Mouse (Mus musculus): ENCODE data around the gene Cit. TPM values are rescaled to one million over a fixed set of nuclear protein-coding genes. Genes with fewer than 3 reads are reported as not detected.

The Cit gene
- polyA plus RNA-seq, 1 experiment from 2014 or later = 18.7 TPM

DNA sequence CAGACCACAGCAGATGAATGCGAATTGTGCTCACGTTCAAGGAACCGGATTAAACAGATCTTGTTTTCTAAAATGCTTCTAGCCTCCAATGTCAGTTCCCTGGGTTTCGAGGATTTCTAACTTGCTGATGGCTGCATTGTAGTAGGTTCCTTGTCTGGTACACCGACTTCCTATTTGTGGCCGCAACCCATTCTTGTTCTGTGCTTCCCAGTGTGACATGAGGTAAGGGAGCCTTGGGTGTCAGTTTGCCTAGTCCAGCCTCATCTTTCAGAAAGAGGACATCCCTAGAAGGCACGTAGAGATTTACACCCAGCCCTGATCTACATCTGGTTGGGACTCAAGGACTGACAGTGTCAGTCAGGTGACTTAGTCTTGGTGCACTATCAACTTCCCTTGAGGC, 166.6 kb downstream of the Cit start:
- Histone ChIP-seq H3K9me3 (no peaks in the 10 kb centered on the region), H3K27me3 (replicated peaks) (no peaks in the 10 kb centered on the region), H3K4me1 (no peaks in the 10 kb centered on the region), H3K4me2 (no peak overlapping the region), H3K4me3 (no peak overlapping the region), H3K9ac (no peak overlapping the region), H3K27ac (replicated peaks) (no peak overlapping the region), H3K36me3 (peaks cover 47% of the 10 kb centered on the region)
- 90% methylated on average over 7 of the region's 7 CpGs for WGBS
- no peak for ATAC-seq (ENCODE audit: extremely low read depth, insufficient number of reproducible peaks, low FRiP score, low TSS enrichment)

DNA sequence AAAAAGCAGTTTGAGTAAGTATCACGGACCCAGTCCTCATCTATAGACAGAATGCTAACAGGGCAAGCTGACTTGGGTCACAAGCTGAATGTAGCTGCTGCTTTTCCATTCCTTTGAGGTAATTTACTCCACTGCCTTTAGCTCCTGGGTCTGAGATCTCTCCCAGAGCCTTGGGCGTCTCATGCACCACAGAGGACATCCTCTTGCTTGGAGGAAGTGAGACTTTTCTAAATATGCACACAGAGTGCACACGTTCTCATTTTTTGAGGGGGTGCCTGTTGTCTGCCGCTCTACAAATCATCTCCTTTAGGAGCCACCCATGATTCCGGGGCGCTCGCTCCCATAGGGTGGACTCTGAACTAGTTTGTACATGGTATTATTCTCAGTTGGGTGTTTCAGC, 167.4 kb downstream of the Cit start:
- no peak overlapping the region for H3K9ac ChIP-seq
- no peak for ATAC-seq (ENCODE audit: extremely low read depth, insufficient number of reproducible peaks, low FRiP score, low TSS enrichment)
- no peaks in the 10 kb centered on the region for H3K27me3 ChIP-seq (replicated peaks)
- peaks cover 52% of the 10 kb centered on the region for H3K36me3 ChIP-seq
- H3K4me3 ChIP-seq = no peak overlapping the region
- 88% methylated on average over 7 of the region's 7 CpGs for WGBS
- no peaks in the 10 kb centered on the region for H3K9me3 ChIP-seq
- no peaks in the 10 kb centered on the region for H3K4me1 ChIP-seq
- H3K4me2 ChIP-seq = no peak overlapping the region
- no peak overlapping the region for H3K27ac ChIP-seq (replicated peaks)

DNA sequence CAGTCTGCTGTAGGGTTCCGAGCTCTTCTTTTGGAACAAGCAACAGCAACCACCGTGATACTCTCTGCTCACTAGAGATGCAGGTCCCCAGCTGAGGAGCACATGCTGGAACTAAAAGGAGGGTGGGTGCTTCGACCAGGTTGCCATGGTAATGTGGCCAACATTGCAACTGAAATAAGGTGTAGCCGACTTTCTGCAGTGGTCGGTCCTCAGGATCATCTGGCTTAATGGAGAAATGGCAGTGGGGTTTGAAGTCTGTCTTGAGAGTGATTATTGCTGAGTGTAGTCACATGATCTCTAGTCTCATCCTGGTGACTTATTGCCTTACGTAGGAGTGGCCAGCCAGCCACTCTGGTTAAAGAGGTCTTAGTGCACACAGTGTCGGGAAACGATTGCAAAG, 168.7 kb downstream of the Cit start:
- peaks cover 62% of the 10 kb centered on the region for H3K36me3 ChIP-seq
- H3K9ac ChIP-seq = no peak overlapping the region
- H3K4me2 ChIP-seq = no peak overlapping the region
- no peak overlapping the region for H3K27ac ChIP-seq (replicated peaks)
- WGBS = 76% methylated on average over 8 of the region's 8 CpGs
- no peaks in the 10 kb centered on the region for H3K9me3 ChIP-seq
- no peak for ATAC-seq (ENCODE audit: extremely low read depth, insufficient number of reproducible peaks, low FRiP score, low TSS enrichment)
- H3K4me1 ChIP-seq = peaks cover 8% of the 10 kb centered on the region
- no peaks in the 10 kb centered on the region for H3K27me3 ChIP-seq (replicated peaks)
- H3K4me3 ChIP-seq = no peak overlapping the region

DNA sequence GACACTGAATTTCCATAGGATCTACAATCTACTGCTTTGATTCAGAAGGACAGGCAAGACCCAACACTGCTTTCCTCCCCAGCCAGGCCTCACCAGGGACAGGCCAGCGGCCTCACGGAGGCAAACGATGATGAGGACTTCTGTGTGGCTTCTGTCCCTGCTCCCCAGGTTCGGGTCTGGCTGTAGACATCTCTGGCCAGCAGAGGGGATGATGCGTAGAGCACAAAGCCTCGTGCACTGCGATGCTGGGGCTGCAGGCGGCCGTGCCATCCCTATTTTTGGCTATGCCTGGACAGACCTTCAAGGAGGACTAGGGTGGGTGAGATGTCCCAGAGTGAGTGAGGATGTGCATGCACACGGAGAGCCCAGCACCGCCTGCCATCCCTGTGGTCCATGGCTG, 169.2 kb downstream of the Cit start:
- Histone ChIP-seq H3K27ac (replicated peaks) (no peak overlapping the region), H3K4me3 (no peak overlapping the region), H3K4me2 (no peak overlapping the region), H3K9ac (no peak overlapping the region), H3K36me3 (peaks cover 66% of the 10 kb centered on the region), H3K4me1 (peaks cover 12% of the 10 kb centered on the region), H3K27me3 (replicated peaks) (no peaks in the 10 kb centered on the region), H3K9me3 (no peaks in the 10 kb centered on the region)
- 92% methylated on average over 11 of the region's 11 CpGs for WGBS
- no peak for ATAC-seq (ENCODE audit: extremely low read depth, insufficient number of reproducible peaks, low FRiP score, low TSS enrichment)

DNA sequence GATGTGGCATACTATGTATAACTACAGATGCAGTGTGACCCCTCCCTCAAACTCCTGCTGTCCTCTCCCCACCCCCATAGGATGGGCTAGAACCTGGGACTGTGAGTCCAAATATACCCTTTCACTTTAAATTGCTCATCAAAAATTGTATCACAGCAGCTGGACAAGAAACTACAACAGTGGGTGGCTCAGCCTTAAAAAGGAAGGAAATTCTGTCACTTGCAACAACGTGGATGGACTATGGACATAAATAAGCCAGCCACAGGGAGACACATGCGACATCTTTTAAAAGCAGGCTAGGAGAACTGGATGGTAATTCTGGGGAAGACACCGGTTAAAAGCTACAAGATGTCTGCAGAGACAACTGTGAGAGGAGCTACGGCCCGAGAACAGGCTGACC, 171.5 kb downstream of the Cit start:
- no peaks in the 10 kb centered on the region for H3K27me3 ChIP-seq (replicated peaks)
- peaks cover 89% of the 10 kb centered on the region for H3K36me3 ChIP-seq
- H3K27ac ChIP-seq (replicated peaks) = no peak overlapping the region
- no peak for ATAC-seq (ENCODE audit: extremely low read depth, insufficient number of reproducible peaks, low FRiP score, low TSS enrichment)
- no peak overlapping the region for H3K4me3 ChIP-seq
- no peak overlapping the region for H3K9ac ChIP-seq
- H3K4me1 ChIP-seq = peaks cover 26% of the 10 kb centered on the region
- no peaks in the 10 kb centered on the region for H3K9me3 ChIP-seq
- no peak overlapping the region for H3K4me2 ChIP-seq
- 94% methylated on average over 5 of the region's 5 CpGs for WGBS

DNA sequence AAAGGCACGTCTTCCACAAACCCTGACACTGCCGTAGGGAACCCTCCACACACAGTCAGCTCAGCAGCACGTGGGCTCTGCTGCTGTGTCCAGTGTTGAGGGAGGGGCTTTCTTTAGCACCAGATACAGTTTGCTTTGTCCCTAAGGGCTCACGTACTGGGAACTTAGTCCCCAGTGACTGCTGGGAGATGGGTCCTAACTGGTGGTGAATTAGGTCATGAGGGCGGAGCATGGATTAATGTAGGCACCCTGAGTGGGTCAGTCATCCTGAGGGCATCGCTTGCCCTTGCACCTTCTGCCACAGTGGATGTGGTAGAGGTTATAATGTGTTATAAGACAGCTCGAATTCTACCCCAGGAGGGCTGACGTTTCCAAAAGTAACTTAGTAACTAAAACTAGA, 172.3 kb downstream of the Cit start:
- Histone ChIP-seq H3K27me3 (replicated peaks) (no peaks in the 10 kb centered on the region), H3K9me3 (no peaks in the 10 kb centered on the region), H3K4me1 (peaks cover 34% of the 10 kb centered on the region), H3K4me2 (no peak overlapping the region), H3K9ac (no peak overlapping the region), H3K27ac (replicated peaks) (no peak overlapping the region), H3K36me3 (peaks cover 97% of the 10 kb centered on the region), H3K4me3 (no peak overlapping the region)
- 87% methylated on average over 8 of the region's 8 CpGs for WGBS
- ATAC-seq (ENCODE audit: extremely low read depth, insufficient number of reproducible peaks, low FRiP score, low TSS enrichment) = no peak

DNA sequence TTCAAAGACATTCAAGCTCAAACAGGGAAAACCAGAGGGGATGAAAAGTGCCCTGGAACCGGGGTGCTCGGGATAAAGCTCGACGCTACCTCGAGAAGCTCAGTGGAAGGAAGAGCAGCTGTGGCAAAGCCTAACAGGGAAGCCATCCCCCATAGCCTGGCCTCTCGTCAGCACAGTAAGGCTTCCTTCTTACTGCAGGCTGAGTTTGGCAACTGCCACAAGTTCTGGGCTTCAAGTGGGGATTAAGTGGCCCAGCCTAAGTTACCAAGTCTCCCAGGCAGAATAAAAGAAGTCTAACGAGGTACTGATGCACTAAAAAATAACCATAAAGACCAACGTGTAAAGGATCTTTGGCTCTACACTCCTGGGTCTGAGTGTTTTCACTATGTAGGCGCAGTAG, 173.1 kb downstream of the Cit start:
- H3K4me2 ChIP-seq = peak overlapping the region; percentile 96; the same call in 1 of the 2 replicates
- H3K27ac ChIP-seq (replicated peaks) = peak overlapping the region; percentile 84
- WGBS = 82% methylated on average over 9 of the region's 9 CpGs
- H3K9me3 ChIP-seq = no peaks in the 10 kb centered on the region
- H3K4me1 ChIP-seq = peaks cover 42% of the 10 kb centered on the region
- no peak overlapping the region for H3K4me3 ChIP-seq
- H3K27me3 ChIP-seq (replicated peaks) = no peaks in the 10 kb centered on the region
- peak overlapping the region; percentile 6; the same call in 1 of the 2 replicates for H3K9ac ChIP-seq
- H3K36me3 ChIP-seq = peaks cover 94% of the 10 kb centered on the region
- ATAC-seq (ENCODE audit: extremely low read depth, insufficient number of reproducible peaks, low FRiP score, low TSS enrichment) = no peak

DNA sequence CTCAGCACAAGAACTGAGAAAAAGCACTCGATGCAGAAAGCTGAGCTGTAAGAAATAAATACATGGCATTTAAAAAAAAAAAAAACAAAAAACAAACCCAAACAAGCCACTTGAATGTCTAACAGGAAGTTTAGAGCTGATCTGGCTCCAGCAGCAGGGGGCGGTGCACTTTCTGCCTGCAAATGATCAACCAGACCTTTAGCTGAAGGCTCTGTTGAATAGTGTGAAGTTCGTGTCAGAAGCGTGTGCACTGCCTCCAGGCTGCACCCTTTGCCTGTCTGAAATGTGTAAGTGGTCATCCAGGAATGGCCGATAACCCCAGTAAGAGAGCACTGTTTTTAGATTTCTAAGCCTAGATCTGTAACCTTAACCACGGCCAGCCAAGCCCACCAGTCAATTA, 173.7 kb downstream of the Cit start:
- no peak for ATAC-seq (ENCODE audit: extremely low read depth, insufficient number of reproducible peaks, low FRiP score, low TSS enrichment)
- WGBS = 49% methylated on average over 6 of the region's 6 CpGs
- peak overlapping the region; percentile 96; the same call in 1 of the 2 replicates for H3K4me2 ChIP-seq
- H3K9me3 ChIP-seq = no peaks in the 10 kb centered on the region
- H3K27ac ChIP-seq (replicated peaks) = peak overlapping the region; percentile 84
- H3K4me1 ChIP-seq = peaks cover 48% of the 10 kb centered on the region
- peaks cover 88% of the 10 kb centered on the region for H3K36me3 ChIP-seq
- H3K4me3 ChIP-seq = peak overlapping the region; percentile 27
- peak overlapping the region; percentile 45 for H3K9ac ChIP-seq
- no peaks in the 10 kb centered on the region for H3K27me3 ChIP-seq (replicated peaks)

DNA sequence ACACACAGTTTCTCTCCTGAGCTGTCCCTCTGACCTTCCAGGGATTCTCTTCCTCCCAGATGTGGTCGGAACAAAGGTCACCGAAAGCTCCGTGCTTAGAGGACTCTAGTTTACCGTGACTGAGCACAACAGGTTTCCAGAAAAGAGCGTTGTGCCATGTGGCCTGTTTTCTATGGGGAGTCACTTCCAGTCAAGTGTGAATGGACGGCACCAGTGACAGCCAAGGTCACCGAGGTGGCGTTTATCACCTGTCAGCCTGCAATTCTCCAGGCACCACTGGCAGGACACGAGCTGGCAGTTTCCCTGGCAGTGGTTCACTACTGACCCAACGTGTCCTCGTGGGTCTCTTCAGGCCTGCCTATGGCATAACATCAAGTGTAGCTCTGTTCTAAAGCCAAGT, 174.3 kb downstream of the Cit start:
- Histone ChIP-seq H3K36me3 (peaks cover 82% of the 10 kb centered on the region), H3K4me1 (peaks cover 49% of the 10 kb centered on the region), H3K9me3 (no peaks in the 10 kb centered on the region), H3K27ac (replicated peaks) (peak overlapping the region; percentile 84), H3K27me3 (replicated peaks) (no peaks in the 10 kb centered on the region), H3K4me2 (peak overlapping the region; percentile 96), H3K9ac (peak overlapping the region; percentile 45), H3K4me3 (peak overlapping the region; percentile 27)
- ATAC-seq (ENCODE audit: extremely low read depth, insufficient number of reproducible peaks, low FRiP score, low TSS enrichment) = no peak
- WGBS = 19% methylated on average over 11 of the region's 11 CpGs

DNA sequence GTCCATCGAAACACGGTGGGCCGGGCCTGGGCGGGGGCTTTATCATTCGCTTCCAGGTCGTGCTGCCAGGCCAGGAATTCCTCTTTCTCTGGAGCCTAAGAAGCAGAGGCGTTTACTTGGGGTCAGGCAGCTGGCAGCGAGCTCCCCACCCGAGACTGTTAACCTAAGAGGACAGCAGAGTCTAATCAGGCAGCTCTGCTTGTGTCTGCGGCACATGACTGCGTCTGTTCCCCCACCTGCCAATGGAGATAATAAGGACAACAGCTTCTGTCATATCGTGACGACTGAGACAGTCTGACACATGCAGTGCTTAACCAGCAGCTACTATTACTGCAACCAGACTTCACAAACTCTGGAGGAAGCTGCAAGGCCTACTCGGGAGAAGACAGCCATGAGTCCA, 176.5 kb downstream of the Cit start:
- Histone ChIP-seq H3K9me3 (no peaks in the 10 kb centered on the region), H3K4me2 (peak overlapping the region; percentile 96), H3K27me3 (replicated peaks) (no peaks in the 10 kb centered on the region), H3K4me1 (peaks cover 52% of the 10 kb centered on the region), H3K36me3 (peaks cover 60% of the 10 kb centered on the region), H3K27ac (replicated peaks) (peak overlapping the region; percentile 86), H3K9ac (peak overlapping the region; percentile 92), H3K4me3 (peak overlapping the region; percentile 95)
- WGBS = 68% methylated on average over 14 of the region's 14 CpGs
- no peak for ATAC-seq (ENCODE audit: extremely low read depth, insufficient number of reproducible peaks, low FRiP score, low TSS enrichment)

DNA sequence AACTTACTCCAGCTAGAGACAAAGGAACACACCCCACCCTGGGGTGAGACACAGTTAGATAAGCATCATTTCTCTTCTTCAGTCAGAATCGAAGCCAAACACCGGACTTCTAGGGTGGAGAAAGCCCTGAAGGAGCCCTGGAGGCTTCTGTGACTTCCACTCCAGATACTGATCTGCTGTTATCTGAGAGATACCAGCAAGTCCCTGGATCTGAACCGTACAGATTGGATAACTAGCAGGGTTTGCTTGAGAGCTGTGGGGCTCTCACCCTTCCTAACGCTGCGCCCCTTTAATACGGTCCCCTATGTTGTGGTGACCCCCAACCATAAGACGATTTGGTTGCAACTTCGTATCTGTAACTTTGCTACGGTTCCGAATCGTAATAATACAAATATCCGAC, 177.1 kb downstream of the Cit start:
- Histone ChIP-seq H3K9me3 (no peaks in the 10 kb centered on the region), H3K27ac (replicated peaks) (peak overlapping the region; percentile 86), H3K9ac (peak overlapping the region; percentile 92), H3K27me3 (replicated peaks) (no peaks in the 10 kb centered on the region), H3K4me2 (peak overlapping the region; percentile 96), H3K4me3 (peak overlapping the region; percentile 95), H3K4me1 (peaks cover 56% of the 10 kb centered on the region), H3K36me3 (peaks cover 54% of the 10 kb centered on the region)
- no peak for ATAC-seq (ENCODE audit: extremely low read depth, insufficient number of reproducible peaks, low FRiP score, low TSS enrichment)
- 78% methylated on average over 12 of the region's 12 CpGs for WGBS

DNA sequence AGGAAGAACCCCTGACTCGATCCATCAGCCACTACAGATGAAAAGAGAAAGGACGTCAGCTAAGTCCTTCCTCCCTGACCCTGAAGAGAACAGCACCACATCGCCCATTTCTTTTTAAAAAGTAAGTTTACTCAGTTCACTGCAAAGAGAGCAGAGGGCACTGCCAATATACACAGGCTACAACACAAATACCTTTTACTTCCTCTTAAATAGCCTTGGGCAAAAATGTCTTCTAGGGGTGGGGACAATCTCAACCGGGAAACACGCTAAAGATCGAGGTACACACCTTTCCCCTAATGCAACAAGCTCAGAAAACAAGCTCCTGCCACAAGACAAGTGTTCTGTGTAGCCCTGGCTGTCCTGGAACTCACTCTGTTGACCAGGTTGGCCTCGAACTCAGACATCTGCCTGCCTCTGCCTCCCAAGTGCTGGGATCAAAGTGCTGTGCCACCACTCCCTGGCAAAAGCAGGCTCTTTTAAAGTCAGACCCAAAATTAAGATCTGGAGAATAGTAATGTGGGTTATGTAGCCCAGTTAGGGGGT, 177.7 kb downstream of the Cit start:
- H3K9ac ChIP-seq = peak overlapping the region; percentile 92
- no peak for ATAC-seq (ENCODE audit: extremely low read depth, insufficient number of reproducible peaks, low FRiP score, low TSS enrichment)
- peak overlapping the region; percentile 86; the same call in 1 of the 2 replicates for H3K27ac ChIP-seq (replicated peaks)
- peak overlapping the region; percentile 96 for H3K4me2 ChIP-seq
- H3K4me1 ChIP-seq = peaks cover 56% of the 10 kb centered on the region
- peaks cover 48% of the 10 kb centered on the region for H3K36me3 ChIP-seq
- H3K27me3 ChIP-seq (replicated peaks) = no peaks in the 10 kb centered on the region
- peak overlapping the region; percentile 95 for H3K4me3 ChIP-seq
- WGBS = 74% methylated on average over 7 of the region's 7 CpGs
- H3K9me3 ChIP-seq = no peaks in the 10 kb centered on the region

Data from heart, embryonic 13.5 days (tissue).